Mouse (Mus musculus) embryo, embryonic 11 days (tissue): ENCODE results near the gene Coro7.

Experiments used
- DNase-seq: peaks from one replicate; pipeline ENCODE4 v3.0.0-alpha.2; 2015

Coro7 gene

DNA sequence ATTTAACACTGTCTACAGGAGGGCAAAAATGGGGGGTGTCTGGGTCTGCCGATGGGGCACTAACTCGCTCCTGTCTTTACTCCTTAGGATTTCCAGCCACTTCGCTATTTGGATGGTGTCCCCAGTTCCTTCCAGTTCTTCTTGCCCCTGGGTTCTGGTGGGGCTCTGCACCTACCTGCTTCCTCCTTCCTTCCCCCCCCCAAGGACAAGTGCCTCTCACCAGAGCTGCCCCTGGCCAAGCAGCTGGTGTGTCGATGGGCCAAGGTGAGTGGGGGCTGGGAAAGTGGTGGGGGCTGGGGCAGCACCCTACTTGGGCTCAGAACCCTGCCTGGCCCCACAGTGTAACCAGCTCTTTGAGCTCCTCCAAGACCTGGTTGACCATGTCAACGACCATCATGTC lies 68.4 kb downstream of the Coro7 start:
- no peak for DNase-seq

DNA sequence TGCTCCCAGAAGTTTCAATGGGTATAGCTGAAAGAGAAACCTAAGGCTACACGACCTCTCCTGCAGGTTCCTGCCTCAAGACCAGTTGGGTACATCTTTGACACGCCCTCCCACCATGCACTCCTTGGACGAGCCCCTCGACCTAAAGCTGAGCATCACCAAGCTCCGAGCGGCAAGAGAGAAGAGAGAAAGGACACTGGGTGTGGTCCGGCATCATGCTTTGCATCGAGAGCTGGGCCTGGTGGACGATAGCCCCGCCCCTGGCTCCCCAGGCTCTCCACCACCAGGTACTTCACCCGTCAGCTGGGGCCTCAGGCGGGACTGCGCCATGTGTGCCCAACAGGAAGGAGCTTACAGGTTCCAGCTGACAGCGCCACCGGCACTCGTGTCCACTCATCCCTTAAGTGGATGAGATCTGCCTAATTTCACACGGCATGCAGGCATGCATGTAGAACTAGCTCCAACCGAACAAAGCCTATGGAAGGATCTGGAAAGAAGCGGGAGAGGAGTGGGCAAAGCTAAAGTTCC lies 71.0 kb downstream of the Coro7 start:
- DNase-seq = no peak

DNA sequence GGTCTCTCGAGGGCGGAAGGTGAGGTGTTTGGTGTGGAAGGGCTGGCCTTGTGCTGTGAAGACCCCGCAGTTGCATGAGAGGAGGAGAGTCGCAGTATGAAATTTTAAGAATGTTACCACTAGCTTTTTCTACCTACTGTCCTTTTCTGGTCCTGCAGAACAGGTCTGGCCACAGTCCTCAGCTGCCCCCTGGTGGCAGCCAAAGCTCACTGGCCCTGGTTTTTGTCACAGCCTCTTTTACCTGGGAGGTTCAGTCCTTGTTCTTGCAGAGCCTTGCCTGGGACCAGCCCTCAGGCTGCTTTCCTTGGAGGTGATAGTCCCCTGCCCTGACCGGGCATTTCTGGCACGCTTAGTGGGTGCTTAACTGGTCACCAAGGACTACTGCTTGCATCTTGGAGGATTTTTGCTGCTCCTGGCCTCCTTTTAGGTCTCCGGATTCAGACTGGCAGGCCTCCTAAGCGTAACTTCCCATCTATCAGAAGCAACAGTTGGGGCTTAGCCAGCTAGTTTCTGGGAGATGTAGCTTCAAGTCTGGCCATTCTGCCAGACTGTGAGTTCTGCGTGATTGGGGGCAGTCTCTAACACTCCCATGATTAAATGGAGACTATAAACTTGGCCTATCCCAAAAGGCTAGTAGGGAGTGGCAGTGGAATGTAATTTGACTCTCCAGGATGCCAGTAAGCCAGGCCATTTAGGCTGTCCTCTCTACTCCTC lies 71.6 kb downstream of the Coro7 start:
- DNase-seq = peak; percentile 88

DNA sequence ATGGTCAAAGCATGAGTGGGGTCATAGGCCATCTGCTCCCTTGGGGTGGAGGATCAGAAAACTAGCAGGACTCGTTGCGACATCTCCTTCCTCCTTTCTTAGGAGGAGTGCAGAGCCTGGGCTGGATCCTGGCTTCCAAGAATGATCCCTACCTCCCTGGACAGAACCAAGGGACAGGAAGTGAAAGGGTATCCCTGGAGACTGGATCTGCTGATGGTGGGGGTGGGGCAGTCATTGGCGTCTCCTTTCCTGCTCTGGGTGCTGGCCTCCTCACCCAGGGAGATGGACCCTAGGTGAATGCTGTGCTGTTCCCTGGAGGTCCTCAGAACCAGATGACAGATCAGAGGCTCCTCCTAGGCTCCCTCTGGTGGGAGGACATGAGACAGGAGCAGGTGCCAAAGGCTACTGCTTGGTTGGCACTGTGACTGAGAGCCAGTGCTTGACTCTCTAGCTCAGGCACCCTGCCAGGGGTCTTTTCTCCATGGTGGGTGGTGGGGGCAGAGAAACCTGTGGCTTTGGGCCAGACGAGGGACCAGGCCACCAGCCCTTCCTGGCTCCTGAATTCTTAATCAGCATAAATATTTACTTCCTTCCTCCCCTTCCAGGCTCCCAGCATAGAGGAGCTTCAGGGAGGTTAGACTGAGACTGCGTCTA lies 73.0 kb downstream of the Coro7 start:
- DNase-seq = peak; percentile 48

DNA sequence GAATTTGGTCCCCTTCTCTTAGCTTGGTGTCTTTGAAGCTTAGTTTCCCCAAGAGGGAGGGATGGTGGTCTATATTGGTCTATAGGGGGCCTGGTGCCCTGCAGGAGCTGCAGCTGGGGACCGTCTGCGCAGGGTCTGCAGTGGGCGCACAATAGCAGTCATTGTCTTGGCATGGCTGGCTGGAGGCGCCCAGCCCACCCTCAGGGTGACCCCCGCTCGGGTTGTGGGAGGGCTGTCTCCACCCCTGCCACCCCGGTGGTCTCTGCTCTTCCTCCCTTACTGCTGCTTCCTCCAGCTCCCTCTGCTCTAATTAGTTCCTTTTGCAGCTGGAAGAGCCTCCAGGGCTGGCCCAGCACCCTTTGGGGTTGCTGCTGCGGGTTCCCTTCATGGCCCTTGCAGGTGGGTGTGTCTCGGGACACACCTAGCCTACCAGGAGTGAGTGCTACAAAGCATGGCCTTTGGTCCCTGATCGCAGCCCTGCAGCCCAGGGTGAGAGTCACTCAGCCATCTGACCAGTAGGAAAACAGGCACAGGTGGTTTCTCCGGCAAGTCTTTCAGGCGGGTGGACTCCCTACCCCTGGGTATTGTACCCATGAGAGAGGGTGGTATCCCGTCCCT lies 74.0 kb downstream of the Coro7 start:
- DNase-seq = peak; percentile 51

DNA sequence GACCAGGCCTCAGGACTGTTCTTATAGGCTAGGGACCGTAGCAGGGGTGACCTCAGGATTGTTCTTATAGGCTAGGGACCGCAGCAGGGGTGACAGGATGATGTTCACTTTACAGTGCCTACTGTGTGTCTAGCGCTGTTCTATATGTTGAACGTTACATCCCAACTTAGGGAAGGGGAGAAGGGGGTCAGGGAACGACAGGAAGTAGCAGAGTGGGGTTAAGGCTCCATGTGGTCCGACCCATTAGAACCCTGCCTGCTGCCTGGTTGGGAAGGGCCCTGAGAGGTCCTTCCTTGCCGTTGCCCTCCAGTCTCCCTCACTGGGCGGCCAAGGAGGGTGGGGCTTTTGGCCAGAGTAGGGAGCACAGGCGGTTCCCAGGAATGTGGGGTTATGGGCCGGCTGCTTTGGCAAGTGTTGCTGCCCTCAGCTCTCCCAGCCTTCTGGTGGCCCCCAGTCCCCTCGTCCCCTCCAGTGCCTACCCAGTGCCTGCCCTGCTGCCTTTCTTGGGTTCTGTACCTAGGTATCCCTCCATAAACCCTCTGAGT lies 75.2 kb downstream of the Coro7 start:
- DNase-seq = no peak

DNA sequence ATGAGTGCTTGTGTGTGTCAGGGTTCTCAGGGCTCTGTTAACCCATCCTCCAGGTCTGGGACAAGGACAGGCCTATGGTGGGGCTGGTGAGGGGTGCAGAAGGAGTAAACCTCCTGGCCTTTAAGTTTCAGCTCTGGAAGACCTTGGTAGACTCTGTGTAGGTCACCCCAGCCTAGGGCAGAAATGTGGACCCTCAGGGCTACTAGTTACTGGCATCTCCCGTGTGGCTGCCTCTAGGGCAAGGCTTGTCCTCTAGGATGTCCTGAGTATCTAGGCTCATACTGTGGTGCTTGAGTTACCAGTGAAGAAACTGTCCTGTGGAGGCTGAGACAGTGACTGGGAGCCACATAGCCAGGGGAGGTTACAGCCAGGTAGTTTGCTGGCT lies 76.1 kb downstream of the Coro7 start:
- no peak for DNase-seq

DNA sequence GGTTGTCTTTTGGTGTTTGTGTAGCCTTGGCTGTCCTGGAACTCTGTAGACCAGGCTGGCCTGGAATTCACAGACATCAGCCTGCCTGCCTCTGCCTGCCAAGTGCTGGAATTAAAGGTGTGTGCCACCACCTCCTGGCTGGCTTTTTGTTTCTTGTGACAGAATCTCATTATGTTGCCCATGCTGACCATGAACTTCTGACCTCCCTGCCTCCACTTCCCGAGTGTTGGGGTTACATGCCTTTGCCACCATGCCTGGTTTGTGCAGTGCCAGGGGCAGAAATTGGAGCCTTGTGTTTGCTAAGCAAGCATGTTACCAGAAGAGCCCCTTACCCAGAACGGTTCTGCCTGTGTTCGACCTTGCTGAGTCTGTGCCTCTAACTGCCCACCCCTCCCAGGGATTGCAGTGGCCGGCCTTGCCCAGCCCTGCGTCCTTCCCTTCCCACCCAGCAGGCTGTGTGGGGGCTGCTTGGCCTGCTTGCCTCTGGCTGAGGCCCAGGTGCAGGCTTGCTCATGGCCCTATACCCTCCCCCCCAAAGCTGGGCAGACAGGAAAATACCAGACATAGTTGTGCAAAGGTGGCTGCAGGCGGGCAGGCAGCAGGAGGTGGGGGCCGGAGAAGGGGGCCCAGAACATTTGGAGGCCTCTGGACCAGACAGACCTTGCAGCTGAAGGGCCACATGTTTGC lies 76.7 kb downstream of the Coro7 start:
- DNase-seq = peak; percentile 58

DNA sequence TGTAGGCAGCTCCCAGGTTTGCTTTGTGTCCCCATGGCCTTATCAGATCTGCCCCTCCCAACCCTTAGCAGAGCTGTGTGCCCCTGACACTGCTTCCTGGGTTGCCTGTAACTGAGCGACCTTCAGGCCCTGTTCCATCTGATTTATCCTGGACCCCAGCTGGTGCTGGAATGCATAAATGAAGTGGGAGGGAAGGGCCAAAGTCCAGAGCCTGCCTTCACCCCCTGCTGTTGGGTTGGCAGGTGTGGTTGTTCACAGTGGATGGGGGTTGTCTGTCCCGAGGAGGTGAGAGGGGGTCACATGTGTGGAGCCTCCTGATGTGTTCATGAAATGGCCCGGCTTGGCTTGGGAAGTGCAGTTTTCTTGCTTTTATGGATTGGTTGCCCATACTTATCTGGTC lies 77.4 kb downstream of the Coro7 start:
- no peak for DNase-seq

DNA sequence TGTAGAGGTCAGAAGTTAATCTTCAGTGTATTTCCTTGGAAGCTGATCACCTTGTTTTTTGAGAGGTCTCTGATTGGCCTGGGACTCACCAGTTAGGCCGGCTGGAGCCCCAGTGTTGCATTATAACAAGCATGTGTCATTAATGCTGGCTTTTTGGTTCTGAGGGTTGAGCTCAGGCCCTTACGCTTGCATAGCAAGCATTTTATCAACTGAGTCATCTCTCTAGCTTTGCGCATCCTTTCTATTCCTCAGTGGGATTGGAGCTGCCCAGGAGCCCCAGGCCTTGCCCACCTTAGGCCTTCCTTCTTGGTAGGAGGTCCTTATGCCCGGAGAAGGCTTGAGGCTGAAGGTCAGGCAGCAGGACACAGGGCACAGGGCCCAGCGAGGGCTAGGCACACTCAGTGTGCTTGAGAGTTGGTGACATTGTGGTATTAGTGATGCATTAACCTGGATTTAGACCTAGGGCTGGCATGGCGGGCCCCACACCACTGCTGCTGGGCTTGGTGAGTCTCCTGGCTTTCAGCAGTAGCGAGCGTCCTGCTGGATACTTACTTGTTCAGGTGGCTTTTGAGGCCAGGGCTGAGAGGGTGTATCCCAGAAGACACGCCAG lies 78.8 kb downstream of the Coro7 start:
- no peak for DNase-seq

DNA sequence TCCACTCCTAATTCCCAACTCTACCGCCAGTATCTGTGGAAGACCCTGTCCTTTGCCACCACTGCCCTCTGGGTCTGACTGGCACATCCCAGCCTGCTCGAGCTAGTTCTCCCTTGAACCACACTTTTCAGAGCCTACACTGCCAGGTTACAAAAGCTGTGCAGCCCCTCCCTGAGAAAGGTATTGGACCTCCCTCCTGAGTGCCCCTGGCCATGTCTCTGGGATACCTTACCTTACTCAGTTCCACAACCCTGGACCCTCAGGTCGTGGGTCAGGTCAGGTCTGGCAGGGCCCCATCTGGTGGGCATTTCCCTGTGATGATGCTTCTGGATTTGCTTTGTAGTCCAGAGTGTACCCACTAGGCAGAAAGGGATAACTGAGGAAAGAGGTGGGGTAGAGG lies 80.0 kb downstream of the Coro7 start:
- DNase-seq = no peak

DNA sequence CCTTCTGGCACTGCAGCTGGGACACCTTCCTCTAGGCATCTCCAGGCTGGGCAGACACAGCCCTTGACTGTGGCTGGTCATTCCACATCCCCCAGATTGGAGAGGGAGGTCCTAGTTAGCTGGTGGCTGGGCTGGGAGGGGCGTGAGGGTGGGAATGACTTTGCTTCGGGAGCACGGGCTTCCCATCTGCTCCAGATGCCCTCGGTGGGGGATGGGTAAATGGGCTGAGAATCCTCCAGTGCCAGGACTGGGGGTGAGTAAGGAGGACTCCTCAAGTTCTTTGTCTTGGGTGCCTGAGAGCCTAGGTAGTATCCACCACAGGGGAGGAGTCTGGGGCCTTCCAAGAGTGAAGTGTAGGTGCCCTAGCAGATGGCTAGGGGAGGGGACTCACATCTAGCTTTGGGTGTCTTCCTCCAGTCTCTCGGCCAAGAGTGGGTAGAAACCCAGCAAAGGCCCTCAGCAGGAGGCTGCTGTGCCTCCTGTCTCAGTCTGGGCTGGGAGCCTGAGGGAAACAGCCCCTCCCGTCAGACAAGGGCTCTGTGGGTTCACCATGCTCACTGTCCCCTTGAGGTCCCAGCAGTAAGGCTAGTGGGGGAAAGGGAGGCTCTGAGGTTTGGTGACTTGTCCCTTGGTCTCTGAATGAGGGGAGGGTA lies 80.6 kb downstream of the Coro7 start:
- DNase-seq = peak; percentile 64

DNA sequence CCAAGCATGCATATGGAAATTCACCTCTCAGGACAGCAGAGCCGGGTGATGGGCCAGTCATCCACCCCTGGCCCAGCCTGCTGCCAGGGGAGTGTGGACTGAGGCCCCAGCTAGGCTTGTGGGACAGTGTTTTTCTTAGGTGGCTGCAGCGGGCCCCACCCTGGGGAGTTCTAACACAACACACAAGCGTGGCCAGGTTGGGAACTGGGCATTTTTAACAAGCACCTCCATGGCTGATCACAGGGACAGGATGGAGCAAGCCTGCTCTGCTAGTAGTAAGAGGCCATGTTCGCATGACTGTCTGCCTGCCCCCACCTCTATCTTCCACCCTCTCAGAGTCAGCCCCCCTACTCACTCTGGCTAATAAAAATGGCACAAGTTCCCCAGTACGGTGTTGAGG lies 81.5 kb downstream of the Coro7 start:
- DNase-seq = no peak

DNA sequence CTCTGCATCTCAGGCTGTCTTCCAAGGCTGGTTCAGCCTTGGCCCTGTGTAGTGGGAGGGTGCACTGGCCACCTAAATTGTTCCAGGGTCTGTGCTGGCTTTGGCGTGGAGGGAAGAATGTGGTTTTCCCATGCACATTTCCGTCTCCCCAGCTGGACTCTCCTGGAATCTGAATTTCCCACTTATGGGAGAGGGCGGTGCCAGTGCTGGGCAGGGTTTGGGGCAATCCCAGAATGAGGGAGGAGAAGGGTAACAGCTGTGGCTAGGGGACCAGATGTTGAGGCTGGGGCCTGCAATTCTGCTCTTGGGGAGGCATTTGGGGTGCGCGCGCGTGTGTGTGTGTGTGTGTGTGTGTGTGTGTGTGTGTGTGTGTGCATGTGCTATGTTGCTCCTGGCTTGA lies 82.3 kb downstream of the Coro7 start:
- no peak for DNase-seq

DNA sequence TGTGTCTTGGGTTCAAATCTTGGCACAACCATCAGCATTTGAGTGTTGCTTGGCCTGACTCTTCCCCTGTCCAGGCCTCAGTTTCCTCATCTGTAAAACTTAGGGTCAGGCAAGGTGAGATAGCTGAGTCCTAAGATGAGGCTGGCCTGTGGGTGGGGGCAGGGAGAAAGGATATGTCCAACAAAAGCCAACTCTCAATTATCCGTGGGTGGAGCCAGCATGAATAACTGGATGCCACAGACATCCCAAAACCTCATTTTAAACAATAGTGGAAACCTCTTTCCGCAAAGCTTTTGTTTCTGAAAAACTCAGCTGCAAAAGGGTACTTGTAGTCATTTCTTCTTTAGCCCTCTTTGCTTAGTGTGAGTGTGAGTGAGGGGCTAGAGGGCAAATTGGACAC lies 82.7 kb downstream of the Coro7 start:
- no peak for DNase-seq

DNA sequence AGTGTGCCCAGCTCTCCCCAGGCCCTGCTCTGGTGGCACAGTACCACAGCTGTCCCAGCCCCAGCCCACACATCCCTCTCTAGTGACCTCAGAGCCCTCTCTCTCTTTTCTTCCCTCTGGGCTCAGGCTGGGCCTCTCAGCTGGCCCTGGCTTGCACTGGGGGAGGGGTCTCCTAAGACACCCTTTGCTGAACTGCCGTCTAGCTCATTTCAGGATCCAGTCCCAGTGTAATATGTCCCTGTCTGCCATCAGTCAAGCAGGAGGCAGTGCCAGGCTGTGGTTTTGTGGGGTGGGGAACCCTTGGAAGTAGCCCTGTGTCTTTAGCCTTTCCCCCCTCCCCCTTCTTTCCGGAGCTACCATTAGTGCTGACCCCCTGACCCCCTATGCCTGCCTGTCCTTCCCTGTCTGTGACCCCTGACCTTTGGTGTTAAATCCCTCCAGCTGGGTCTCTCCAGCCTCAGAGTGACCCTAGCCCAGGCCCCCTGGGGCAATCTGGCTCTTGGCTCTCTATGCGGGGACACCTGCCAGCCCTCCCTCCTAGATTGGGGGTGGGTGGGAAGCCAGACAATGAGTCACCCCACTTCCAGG lies 83.3 kb downstream of the Coro7 start:
- DNase-seq = peak; percentile 76

DNA sequence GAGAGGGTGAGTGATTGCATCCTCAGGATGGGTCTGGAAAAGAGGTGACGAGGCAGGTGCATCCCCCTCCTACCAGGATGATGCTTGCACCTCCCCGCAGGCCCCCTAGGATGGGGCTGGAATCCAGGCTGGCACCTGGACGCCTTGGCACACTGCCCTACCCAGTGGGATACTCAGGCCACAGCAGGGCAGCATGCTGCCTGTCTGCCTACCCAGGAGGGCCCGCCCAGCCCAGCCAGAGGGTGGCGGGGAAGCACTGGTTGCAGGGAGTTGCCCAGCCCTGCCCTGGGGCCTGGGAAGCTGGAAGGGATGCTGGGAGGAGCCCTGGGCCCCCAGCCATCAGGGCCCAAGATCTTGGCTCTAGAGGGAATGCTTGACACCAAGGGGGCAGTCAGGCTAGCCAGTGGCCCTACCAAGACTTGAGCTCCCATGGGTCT lies 84.0 kb downstream of the Coro7 start:
- no peak for DNase-seq

DNA sequence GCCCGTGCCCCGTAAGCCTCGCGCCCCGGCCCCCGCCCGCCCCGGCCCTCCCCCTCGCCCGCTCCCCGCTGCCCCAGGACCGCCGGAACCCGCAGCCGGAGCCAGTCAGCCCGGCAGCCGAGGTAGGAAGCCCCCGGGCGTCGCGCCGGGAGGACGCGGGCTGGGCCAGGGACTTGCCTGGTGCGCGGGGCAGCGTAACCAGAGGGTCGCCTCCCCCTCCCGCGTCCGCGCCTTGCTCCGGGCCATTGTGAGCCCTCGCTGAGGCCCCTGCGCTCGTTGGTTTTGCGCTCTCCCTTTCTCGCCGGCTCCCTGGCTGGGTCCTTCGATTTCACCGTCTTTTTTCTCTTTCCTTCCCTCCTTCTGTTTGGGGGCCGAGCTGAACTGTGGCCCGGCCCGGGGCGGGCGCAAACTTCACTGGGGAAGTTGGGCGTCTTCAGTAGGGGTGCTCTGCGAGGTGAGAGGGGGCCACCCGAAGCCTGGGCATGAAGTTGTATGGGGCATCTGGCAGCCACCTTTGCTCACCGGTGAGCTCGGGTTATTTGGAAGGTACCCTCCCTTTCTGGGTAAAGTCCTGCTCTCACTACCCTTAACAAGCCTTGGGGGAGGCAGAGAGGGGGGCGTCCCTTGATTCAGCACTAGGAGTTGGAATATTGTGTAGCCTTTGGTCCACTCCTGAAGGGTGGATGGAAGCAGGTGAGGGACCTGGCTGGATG lies 84.6 kb downstream of the Coro7 start:
- DNase-seq = peak; percentile 77

DNA sequence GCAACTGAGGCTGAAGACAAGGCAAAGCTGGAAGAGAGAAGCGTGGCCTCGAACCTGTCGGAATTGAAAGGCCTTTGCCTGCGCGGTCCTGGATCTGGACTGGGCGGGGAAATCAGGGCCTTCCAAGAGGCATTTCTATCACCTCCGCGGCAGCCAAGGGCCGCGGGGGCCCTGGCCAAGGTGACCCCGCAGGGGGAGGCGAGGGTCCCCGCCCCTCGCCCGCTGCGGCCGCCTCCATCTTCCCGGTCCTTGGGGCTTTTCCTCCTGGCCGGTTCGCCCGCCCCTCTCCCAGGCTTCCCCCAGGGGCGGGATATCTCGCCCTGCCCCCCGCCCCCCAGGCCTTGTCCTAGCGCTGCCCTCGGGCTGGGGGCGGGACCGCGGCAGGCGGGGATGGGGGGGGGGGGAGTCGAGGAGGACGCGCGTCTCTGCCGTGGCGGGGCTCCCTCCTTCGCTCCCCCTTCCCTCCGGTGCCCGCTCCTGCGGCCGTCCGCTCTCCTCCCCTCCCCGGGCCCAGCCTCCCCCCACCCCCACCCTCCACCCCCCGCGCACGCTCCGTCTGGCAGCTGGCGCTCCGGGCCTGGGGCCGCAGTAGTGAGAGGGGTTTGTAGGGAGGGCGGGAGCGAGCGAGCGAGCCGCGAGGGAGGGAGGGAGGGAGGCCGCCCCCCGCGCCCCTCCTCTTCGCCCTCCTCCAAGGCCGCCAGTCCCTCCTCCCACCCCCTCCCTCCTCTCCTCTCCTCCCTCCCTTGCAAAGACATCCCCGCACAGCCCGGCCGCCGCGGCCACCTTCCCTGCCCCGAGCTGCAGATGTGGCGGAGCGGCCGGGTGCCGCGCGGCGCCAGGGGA lies 85.4 kb downstream of the Coro7 start, which contains the start of gene Glis2:
Glis2 (plus strand) TSS at position 743 of the 843 bp plus-strand sequence.
- DNase-seq = peak; percentile 96
